Mouse (Mus musculus) myocyte (in vitro differentiated cells): Measurements from ENCODE around the gene Myod1.

Experiments used
- CEBPB ChIP-seq: IDR thresholded peaks from 2 replicates; pipeline ENCODE4 v1.6.1; 2011; ENCODE audit warnings: mild to moderate bottlenecking, moderate library complexity; ENCODE audit not compliant: poor library complexity, insufficient read depth, severe bottlenecking
- POLR2A ChIP-seq: IDR thresholded peaks from one replicate; pipeline ENCODE4 v1.6.1; 2011; ENCODE audit warnings: low read depth, mild to moderate bottlenecking, control low read depth, moderate library complexity; ENCODE audit not compliant: insufficient read length
- POLR2AphosphoS2 ChIP-seq: IDR thresholded peaks from one replicate; pipeline ENCODE4 v1.6.1; 2011; ENCODE audit warnings: low read depth, control low read depth; ENCODE audit not compliant: insufficient read length

- TF ChIP-seq POLR2A (peak; percentile 80), CEBPB (no peak), POLR2AphosphoS2 (peak; percentile 87)
Observed at GRCm38 (mm10) chr7:46376172-46377007, at the start of gene Myod1.
